In the genomic region with DNA sequence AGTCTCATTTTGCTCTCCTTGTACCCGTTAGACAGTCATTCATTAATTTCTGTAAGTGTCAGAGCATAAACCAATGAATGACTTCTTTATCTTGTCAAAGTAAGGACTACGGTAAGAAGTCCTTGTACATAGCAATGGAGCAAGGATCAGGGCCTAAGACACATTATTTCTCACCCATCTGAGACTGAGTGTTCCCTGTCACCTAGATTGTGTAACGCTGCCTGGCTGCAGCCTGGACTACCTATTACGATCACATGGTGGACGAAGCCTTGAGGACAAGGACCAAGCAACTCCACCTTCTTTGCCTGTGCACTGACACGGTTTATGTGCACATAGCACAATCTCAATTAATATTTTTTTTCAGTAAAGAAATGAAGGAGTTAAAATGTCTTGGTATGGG, we compare ENCODE assay signal across 23 mouse cellular contexts. TPM values are rescaled to one million over a fixed set of nuclear protein-coding genes. Genes with fewer than 3 reads are reported as not detected.
DNase-seq lines count a peak whose midpoint lies in the region; ATAC-seq and TF ChIP-seq lines count a peak whose summit lies in the region.
"Had no signal": no experiment of that assay in that cellular context is flagged by ENCODE, and none has a peak within 500 bp of the region (broad histone marks: within the 10 kb centered on the region; RNA-seq: fewer than 3 reads in every experiment).

No protein-coding gene starts in this region.

- no peak overlapping the region for H3K9ac ChIP-seq in midbrain, embryonic 11.5 days (ENCODE audit: low read length)
- no peak overlapping the region for H3K9ac ChIP-seq in midbrain, postnatal 0 days (replicated peaks; ENCODE audit: low read length, poor library complexity, severe bottlenecking)

- no peak overlapping the region for H3K4me2 ChIP-seq in midbrain, embryonic 11.5 days
- H3K4me2 ChIP-seq in midbrain, postnatal 0 days (ENCODE audit: low read depth, low read length, poor library complexity, severe bottlenecking) = no peak overlapping the region

- no peak overlapping the region for H3K4me3 ChIP-seq in midbrain, embryonic 11.5 days (ENCODE audit: low read depth, low read length)
- H3K4me3 ChIP-seq in midbrain, postnatal 0 days (ENCODE audit: low read depth, low read length) = no peak overlapping the region

- peak; percentile 59 for DNase-seq in heart, adult 11 months
- no peak for DNase-seq in heart, adult 9 months (ENCODE audit: low spot score in 2 of 2)
- peak; percentile 73 for DNase-seq in midbrain, embryonic 11.5 days (ENCODE audit: low spot score, missing footprints)
- DNase-seq in midbrain, postnatal 0 days (ENCODE audit: low spot score) = no peak
- DNase-seq in fat pad, adult 2 months (ENCODE audit: extremely low read depth, low read depth, low spot score) = peak; percentile 28
- peak; percentile 31 for DNase-seq in gonadal fat pad, adult 2 months (ENCODE audit: low read depth)
- no peak for DNase-seq in ovary, postnatal 36 days (ENCODE audit: low spot score)
- DNase-seq in frontal cortex, postnatal 25 days (ENCODE audit: low spot score in 2 of 2) = no peak
- DNase-seq: adrenal gland, adult 2 months; adrenal gland, adult 8-10 months; adrenal gland, postnatal 10 days; adrenal gland, postnatal 14 days; adrenal gland, postnatal 25 days; adrenal gland, postnatal 36 days; B cell, adult 2 months; cerebellum, adult 11 months; cerebellum, adult 11-12 months had no signal

- H3K9me3 ChIP-seq in midbrain, embryonic 11.5 days (ENCODE audit: control insufficient read depth, low read length) = no peaks in the 10 kb centered on the region
- no peaks in the 10 kb centered on the region for H3K9me3 ChIP-seq in midbrain, postnatal 0 days (ENCODE audit: low read length)
- H3K9me3 ChIP-seq: G1E had no signal

- no peaks in the 10 kb centered on the region for H3K36me3 ChIP-seq in midbrain, embryonic 11.5 days (ENCODE audit: control insufficient read depth, insufficient read depth, low read length)
- no peaks in the 10 kb centered on the region for H3K36me3 ChIP-seq in midbrain, postnatal 0 days (ENCODE audit: insufficient read depth, low read length)
- H3K36me3 ChIP-seq: G1E had no signal

- 87% methylated on average over 6 of the region's 6 CpGs for WGBS in midbrain, embryonic 11.5 days
- 94% methylated on average over 6 of the region's 6 CpGs for WGBS in midbrain, postnatal 0 days

- H3K27ac ChIP-seq in midbrain, embryonic 11.5 days (ENCODE audit: low read depth, low read length) = no peak overlapping the region
- H3K27ac ChIP-seq in midbrain, postnatal 0 days (ENCODE audit: low read depth, low read length) = no peak overlapping the region

- H3K27me3 ChIP-seq in midbrain, embryonic 11.5 days (ENCODE audit: control insufficient read depth, insufficient read depth, low read length) = no peaks in the 10 kb centered on the region
- H3K27me3 ChIP-seq in midbrain, postnatal 0 days (ENCODE audit: insufficient read depth, low read length) = no peaks in the 10 kb centered on the region
- H3K27me3 ChIP-seq: CH12.LX, Patski had no signal

- no peak for ATAC-seq in midbrain, embryonic 11.5 days (ENCODE audit: low FRiP score)
- ATAC-seq in midbrain, postnatal 0 days (ENCODE audit: low FRiP score) = no peak
- ATAC-seq: activated CD4-positive, CD25-positive, alpha-beta regulatory T cell, adult 4 months; CD4-positive, CD25-positive, alpha-beta regulatory T cell, adult 4 months; Patski had no signal

- no peak for TF ChIP-seq CTCF in midbrain, postnatal 0 days (IDR thresholded peaks at IDR 0.05)

- no peaks in the 10 kb centered on the region for H3K4me1 ChIP-seq in midbrain, embryonic 11.5 days (ENCODE audit: control insufficient read depth, insufficient read depth, low read length)
- H3K4me1 ChIP-seq in midbrain, postnatal 0 days (ENCODE audit: insufficient read depth, low read length) = no peaks in the 10 kb centered on the region

RNA-seq across cellular contexts. Expression of a gene that starts 28.3 kb away (rescaled TPM):
- polyA plus RNA-seq in midbrain, embryonic 11.5 days (2014; fragmentation: Nextera tagmentation; extraction: Ambion mirVana) = 0.41 TPM in 2 replicates
- total RNA-seq in midbrain, postnatal 0 days (2014; rRNA removed) = 0.66 TPM in 1 of 2 replicates, not detected in the other
- polyA plus RNA-seq in midbrain, postnatal 0 days (2015; fragmentation: Nextera tagmentation; extraction: Ambion mirVana) = 0.47 and 0.49 TPM in 2 replicates
- 0.91 and 1.4 TPM in 2 replicates for polyA plus RNA-seq in gonadal fat pad, adult 2 months (2012; rRNA removed)
- total RNA-seq: CH12.LX, MEL had no signal
- polyA plus RNA-seq: activated CD4-positive, CD25-positive, alpha-beta regulatory T cell, adult 4 months; CD4-positive, CD25-positive, alpha-beta regulatory T cell, adult 4 months; Patski had no signal

Comparison
In these comparisons a context has a peak if more than half of its experiments do, and no peak if none do; other contexts are left out.
1. DNase-seq: peak in heart, adult 11 months (single experiment), midbrain, embryonic 11.5 days (single experiment), fat pad, adult 2 months (single experiment) and gonadal fat pad, adult 2 months (single experiment); none in heart, adult 9 months (0 of 2), midbrain, postnatal 0 days (single experiment), ovary, postnatal 36 days (single experiment) and frontal cortex, postnatal 25 days (0 of 2).